Mouse (Mus musculus): ENCODE results near the gene Pea15a.

GRCm38 (mm10) chr1:172220414-172220813, 13.8 kb upstream of the Pea15a start:
- TF ChIP-seq POLR2A (IDR thresholded peaks at IDR 0.05; ENCODE audit: control insufficient read depth, extremely low read depth, insufficient read depth, low read length, poor library complexity), result no peak
- no peak for TF ChIP-seq CTCF (IDR thresholded peaks at IDR 0.05; ENCODE audit: borderline replicate concordance, control insufficient read depth, extremely low read depth, insufficient read depth, low read length, poor library complexity)
